Mouse (Mus musculus): ENCODE results near the gene Bhlhb9.

Bhlhb9 gene

GRCm38 (mm10) chrX:135917116-135917515, 119.7 kb downstream of the Bhlhb9 start:
- DNase-seq, result no peak

- no peak for DNase-seq
These were observed 124.8 kb downstream of the Bhlhb9 start for GRCm38 (mm10) chrX:135922162-135922561.

GRCm38 (mm10) chrX:135925911-135926310, 128.5 kb downstream of the Bhlhb9 start:
- DNase-seq, result no peak

GRCm38 (mm10) chrX:135928588-135928987, 131.2 kb downstream of the Bhlhb9 start:
- DNase-seq, result no peak

GRCm38 (mm10) chrX:135936452-135936851, 139.1 kb downstream of the Bhlhb9 start:
- no peak for DNase-seq
